Mouse (Mus musculus) lung, adult 2 months (tissue): Measurements from ENCODE around the gene Il6ra. TPM values are rescaled to one million over a fixed set of nuclear protein-coding genes. Genes with fewer than 3 reads are reported as not detected.
A peak's percentile ranks its signal among the peaks of the same experiment; 100 is the strongest.

ENCODE experiments used
- DNase-seq: peaks from one replicate; pipeline ENCODE4 v3.0.0; 2022
- H3K4me1 ChIP-seq: fragments of 200-500 bp; 2 replicates; pipeline ENCODE4 v1.6.1; 2011; ENCODE audit warnings: low read length; ENCODE audit not compliant: control insufficient read depth, insufficient read depth
- H3K4me3 ChIP-seq: fragments of 200-500 bp; replicated peaks from 2 replicates; pipeline ENCODE3; 2011; ENCODE audit warnings: low read depth, mild to moderate bottlenecking, control low read depth, low read length; ENCODE audit errors: extremely low read depth
- CTCF ChIP-seq: fragments of 200-500 bp; IDR thresholded peaks from 2 replicates; pipeline ENCODE4 v1.5.1; 2011; ENCODE audit warnings: mild to moderate bottlenecking, low read length, control low read depth; ENCODE audit not compliant: insufficient read depth
- POLR2A ChIP-seq: fragments of 200-500 bp; IDR thresholded peaks from 2 replicates; pipeline ENCODE4 v1.6.1; 2011; ENCODE audit warnings: low read depth, mild to moderate bottlenecking, control low read depth, low read length, borderline replicate concordance; ENCODE audit errors: extremely low read depth
- WGBS: fragments of 180-500 bp; shearing (Covaris S2); methylation state at CpG from one replicate; pipeline ENCODE4 v1.1.7; 2018; 5-methylcytosine and 5-hydroxymethylcytosine counted together
- polyA plus RNA-seq: library from polyadenylated mRNA; depleted of rRNA; stranded (reverse); fragments of >200 nt; gene quantifications from 2 replicates; pipeline ENCODE4 v1.2.3, GENCODE M21; 2012; rRNA removed

Gene Il6ra
- polyA plus RNA-seq = 19.8 and 22.6 TPM in 2 replicates

- H3K4me1 ChIP-seq = peaks cover 8% of the 10 kb centered on the region; the same call in 1 of the 2 replicates
- peak; percentile 91 for DNase-seq
- 1% methylated on average over 75 of the region's 75 CpGs for WGBS
- TF ChIP-seq CTCF (no peak), POLR2A (peak; percentile 75; the same call in 1 of the 2 replicates)
- peak within 1 kb of the TSS; percentile 75 for H3K4me3 ChIP-seq
Observed at GRCm38 (mm10) chr3:89912543-89913391, at the start of gene Il6ra. Il6ra (minus strand) TSS chr3:89913196.

- Histone ChIP-seq H3K4me3 (peak overlapping the region; percentile 95), H3K4me1 (peaks cover 12% of the 10 kb centered on the region; the same call in 1 of the 2 replicates)
- 5% methylated on average over 14 of the region's 14 CpGs for WGBS
- no peak for TF ChIP-seq CTCF
- no peak for TF ChIP-seq POLR2A
- DNase-seq = peak; percentile 17
Observed at GRCm38 (mm10) chr3:89962059-89962750, 49.2 kb upstream of the Il6ra start.

- H3K4me3 ChIP-seq = no peak overlapping the region
- WGBS = 23% methylated on average over 4 of the region's 4 CpGs
- DNase-seq = no peak
Observed at GRCm38 (mm10) chr3:89961436-89961835, 48.4 kb upstream of the Il6ra start.

GRCm38 (mm10) chr3:89960469-89960868 lies 47.5 kb upstream of the Il6ra start:
- peaks cover 12% of the 10 kb centered on the region; the same call in 1 of the 2 replicates for H3K4me1 ChIP-seq
- TF ChIP-seq POLR2A (no peak), CTCF (no peak)
- WGBS = 1% methylated on average over 30 of the region's 30 CpGs
- H3K4me3 ChIP-seq = peak overlapping the region; percentile 36
- peak; percentile 88 for DNase-seq

More at GRCm38 (mm10) chr3:89961436-89961835, 48.4 kb upstream of the Il6ra start:
- peaks cover 12% of the 10 kb centered on the region; the same call in 1 of the 2 replicates for H3K4me1 ChIP-seq
- TF ChIP-seq CTCF (no peak), POLR2A (no peak)

- no peak for DNase-seq
- TF ChIP-seq POLR2A (no peak), CTCF (no peak)
- Histone ChIP-seq H3K4me1 (peaks cover 12% of the 10 kb centered on the region; the same call in 1 of the 2 replicates), H3K4me3 (no peak overlapping the region)
- WGBS = 79% methylated on average over 4 of the region's 4 CpGs
Observed at GRCm38 (mm10) chr3:89959435-89959834, 46.4 kb upstream of the Il6ra start.

GRCm38 (mm10) chr3:89957880-89958279 lies 44.9 kb upstream of the Il6ra start:
- 94% methylated on average over 9 of the region's 9 CpGs for WGBS

GRCm38 (mm10) chr3:89956177-89956971 lies 43.4 kb upstream of the Il6ra start:
- DNase-seq = no peak
- WGBS = 87% methylated on average over 7 of the region's 7 CpGs
- Histone ChIP-seq H3K4me3 (no peak overlapping the region), H3K4me1 (peaks cover 4% of the 10 kb centered on the region; the same call in 1 of the 2 replicates)
- TF ChIP-seq POLR2A (no peak), CTCF (no peak)

More at GRCm38 (mm10) chr3:89957880-89958279, 44.9 kb upstream of the Il6ra start:
- Histone ChIP-seq H3K4me3 (no peak overlapping the region), H3K4me1 (peaks cover 12% of the 10 kb centered on the region; the same call in 1 of the 2 replicates)
- DNase-seq = no peak
- TF ChIP-seq POLR2A (no peak), CTCF (no peak)

GRCm38 (mm10) chr3:89953420-89953819 lies 40.4 kb upstream of the Il6ra start:
- no peak for TF ChIP-seq POLR2A
- peak; percentile 94 for TF ChIP-seq CTCF
- Histone ChIP-seq H3K4me3 (no peak overlapping the region), H3K4me1 (no peaks in the 10 kb centered on the region)
- DNase-seq = peak; percentile 68
- WGBS = under 1% methylated on average over 4 of the region's 4 CpGs

- TF ChIP-seq CTCF (no peak), POLR2A (no peak)
- no peak for DNase-seq
- Histone ChIP-seq H3K4me1 (no peaks in the 10 kb centered on the region), H3K4me3 (no peak overlapping the region)
- 68% methylated on average over 6 of the region's 6 CpGs for WGBS
Observed at GRCm38 (mm10) chr3:89948655-89949054, 35.7 kb upstream of the Il6ra start.
